Mouse (Mus musculus) lung, embryonic 16.5 days (tissue): ENCODE results near the gene Igf1. TPM values are rescaled to one million over a fixed set of nuclear protein-coding genes. Genes with fewer than 3 reads are reported as not detected.

Experiments
- ATAC-seq: fragments of 200-750 bp; cut with Nextera tagmentation; 2 replicates; pipeline ENCODE4 v1.8.0; 2017; ENCODE audit warnings: low read depth, mild to moderate bottlenecking, moderate library complexity
- H3K27ac ChIP-seq: fragments of 300-500 bp; sonication (generic); 2 replicates; pipeline ENCODE4 v1.5.1; 2014; ENCODE audit warnings: mild to moderate bottlenecking, control low read depth, low read length
- H3K27me3 ChIP-seq: fragments of 300-500 bp; sonication (generic); 2 replicates; pipeline ENCODE4 v1.6.1; 2014; ENCODE audit warnings: low read depth, low read length, mixed read lengths; ENCODE audit not compliant: control insufficient read depth, insufficient read depth
- H3K36me3 ChIP-seq: fragments of 300-500 bp; sonication (generic); 2 replicates; pipeline ENCODE4 v1.6.1; 2014; ENCODE audit warnings: low read length; ENCODE audit not compliant: control insufficient read depth, insufficient read depth
- H3K4me1 ChIP-seq: fragments of 300-500 bp; sonication (generic); replicated peaks from 2 replicates; pipeline ENCODE4 v1.6.1; 2014; ENCODE audit warnings: low read length, mixed read lengths; ENCODE audit not compliant: control insufficient read depth, insufficient read depth
- H3K4me2 ChIP-seq: fragments of 300-500 bp; sonication (generic); 2 replicates; pipeline ENCODE4 v1.6.1; 2014; ENCODE audit warnings: low read depth, low read length, control low read depth
- H3K4me3 ChIP-seq: fragments of 300-500 bp; sonication (generic); 2 replicates; pipeline ENCODE4 v1.5.1; 2014; ENCODE audit warnings: mild to moderate bottlenecking, low read length, control low read depth
- H3K9ac ChIP-seq: fragments of 300-500 bp; sonication (generic); 2 replicates; pipeline ENCODE4 v1.6.1; 2014; ENCODE audit warnings: low read length, control low read depth
- H3K9me3 ChIP-seq: fragments of 300-500 bp; sonication (generic); 2 replicates; pipeline ENCODE4 v1.6.1; 2016; ENCODE audit warnings: low read length; ENCODE audit not compliant: control insufficient read depth
- WGBS: fragments of 180-500 bp; shearing (Covaris S2); extraction: QIAGEN DNeasy Blood & Tissue Kit; methylation state at CpG from one replicate; pipeline ENCODE4 v1.1.7; 2014; 5-methylcytosine and 5-hydroxymethylcytosine counted together
- polyA plus RNA-seq: library from polyadenylated mRNA; unstranded; fragments of >200 nt; fragmentation: Nextera tagmentation; extraction: Ambion mirVana; gene quantifications from 2 replicates; pipeline ENCODE4 v1.2.1, GENCODE M21; 2015

Gene Igf1
- polyA plus RNA-seq, 1 experiment from 2014 or later: 70.1 TPM

DNA sequence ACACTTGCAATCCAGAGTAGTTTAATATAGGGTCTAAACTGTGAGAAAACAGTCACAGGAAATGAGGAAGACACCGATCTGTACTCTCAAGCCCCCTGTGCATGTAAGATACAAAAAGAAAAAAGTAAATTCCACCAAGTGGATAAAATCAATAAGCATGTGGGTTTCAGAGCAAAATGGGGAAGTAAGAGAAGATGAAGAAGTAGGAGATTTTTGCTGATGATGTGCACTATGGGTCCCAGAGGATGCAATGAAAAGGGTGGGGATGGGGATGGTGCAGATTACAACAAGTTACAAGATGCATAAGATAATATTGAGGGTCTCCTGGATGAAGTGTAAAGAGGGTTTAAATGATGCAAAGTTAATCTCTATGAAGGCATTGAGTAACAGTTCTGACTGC, 18.6 kb upstream of the Igf1 start:
- H3K27ac ChIP-seq: no peak overlapping the region
- H3K9me3 ChIP-seq: no peaks in the 10 kb centered on the region
- H3K4me3 ChIP-seq: no peak overlapping the region

DNA sequence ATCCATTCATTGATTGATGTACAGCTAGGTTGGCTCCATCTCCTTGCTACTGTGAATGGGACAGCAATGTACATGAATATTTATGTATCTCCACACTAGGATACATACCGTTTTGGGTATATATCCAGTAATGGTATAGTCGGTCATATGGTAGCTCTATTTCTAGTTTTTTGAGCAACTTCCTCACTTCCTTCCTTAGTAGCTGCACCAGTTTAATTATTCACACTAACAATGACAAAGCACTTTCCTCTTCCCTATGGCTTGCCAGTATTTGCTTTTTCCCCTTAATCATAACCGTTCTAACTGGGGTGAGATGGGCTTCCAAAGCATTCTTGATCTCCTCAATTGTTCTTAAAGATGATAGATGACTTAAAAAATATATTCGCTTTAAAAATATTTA, 15.6 kb upstream of the Igf1 start:
- no peak overlapping the region for H3K9ac ChIP-seq
- no peak overlapping the region for H3K27ac ChIP-seq
- 63% methylated on average over 4 of the region's 4 CpGs for WGBS
- no peaks in the 10 kb centered on the region for H3K4me1 ChIP-seq
- no peaks in the 10 kb centered on the region for H3K36me3 ChIP-seq
- H3K9me3 ChIP-seq: no peaks in the 10 kb centered on the region
- no peak overlapping the region for H3K4me2 ChIP-seq
- H3K27me3 ChIP-seq: no peaks in the 10 kb centered on the region
- no peak for ATAC-seq
- H3K4me3 ChIP-seq: no peak overlapping the region

More for the DNA sequence above, 18.6 kb upstream of the Igf1 start:
- Histone ChIP-seq H3K9ac (no peak overlapping the region), H3K4me1 (no peaks in the 10 kb centered on the region), H3K36me3 (no peaks in the 10 kb centered on the region), H3K27me3 (no peaks in the 10 kb centered on the region), H3K4me2 (no peak overlapping the region)
- 91% methylated on average over 1 of the region's 1 CpGs for WGBS
- no peak for ATAC-seq

DNA sequence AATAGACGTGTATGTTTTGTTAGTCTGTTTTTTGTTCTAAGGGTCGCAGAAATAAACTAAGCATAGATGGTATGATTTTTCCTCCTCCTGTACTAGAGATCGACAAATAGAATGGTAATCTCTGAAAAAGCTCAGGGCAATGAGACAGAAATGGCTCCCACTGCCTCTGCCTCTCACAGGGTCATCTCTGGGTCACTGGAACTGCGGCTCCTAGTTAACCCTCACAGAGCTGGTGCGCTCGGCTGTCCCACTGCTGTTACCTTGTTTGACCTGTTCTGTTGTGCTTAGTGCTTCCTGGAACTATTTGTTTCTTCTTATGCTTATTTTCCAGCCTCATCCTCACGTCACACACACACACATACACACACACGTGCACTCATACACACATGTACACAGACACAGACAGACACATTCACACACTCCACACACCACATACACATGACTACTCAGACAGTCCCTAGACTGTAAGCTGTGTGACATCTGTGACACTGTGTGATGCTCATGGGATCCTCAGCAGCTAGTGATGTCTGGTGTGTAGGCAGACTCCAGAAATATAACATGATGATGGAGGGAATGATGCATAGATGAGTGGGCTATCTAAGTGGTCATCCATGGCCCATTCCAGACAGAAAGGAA, 13.0 kb upstream of the Igf1 start:
- ATAC-seq: no peak
- Histone ChIP-seq H3K4me2 (no peak overlapping the region), H3K27me3 (no peaks in the 10 kb centered on the region), H3K9ac (no peak overlapping the region), H3K9me3 (no peaks in the 10 kb centered on the region), H3K4me3 (no peak overlapping the region), H3K27ac (no peak overlapping the region), H3K36me3 (no peaks in the 10 kb centered on the region), H3K4me1 (no peaks in the 10 kb centered on the region)
- WGBS: 33% methylated on average over 8 of the region's 8 CpGs

GRCm38 (mm10) chr10:87847882-87848281, 10.2 kb upstream of the Igf1 start:
- H3K4me3 ChIP-seq: no peak overlapping the region
- WGBS: 49% methylated on average over 4 of the region's 4 CpGs
- no peak overlapping the region for H3K9ac ChIP-seq
- no peaks in the 10 kb centered on the region for H3K4me1 ChIP-seq
- no peaks in the 10 kb centered on the region for H3K36me3 ChIP-seq
- H3K4me2 ChIP-seq: no peak overlapping the region
- H3K27me3 ChIP-seq: no peaks in the 10 kb centered on the region
- ATAC-seq: no peak
- no peaks in the 10 kb centered on the region for H3K9me3 ChIP-seq
- H3K27ac ChIP-seq: no peak overlapping the region

DNA sequence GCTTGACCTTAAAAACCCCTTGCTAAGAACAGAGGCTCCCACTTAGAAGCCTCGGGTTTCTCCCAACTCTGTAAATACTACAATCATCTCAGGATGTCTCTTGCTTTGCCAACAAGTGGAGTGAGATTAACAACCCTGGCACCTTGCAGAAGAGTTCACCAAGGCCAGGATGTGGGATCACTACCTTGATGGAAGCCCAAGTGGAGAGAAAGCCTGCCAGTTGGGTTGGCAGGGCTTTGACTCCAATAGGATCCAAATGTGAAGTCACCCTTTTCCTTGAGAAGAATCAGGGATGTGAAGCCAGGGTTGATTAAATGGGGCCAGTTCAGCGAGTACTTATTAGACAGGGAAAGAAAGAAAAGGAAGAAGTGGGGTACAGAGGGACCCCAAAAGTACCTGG, 9.6 kb upstream of the Igf1 start:
- no peak overlapping the region for H3K9ac ChIP-seq
- no peak for ATAC-seq
- H3K36me3 ChIP-seq: no peaks in the 10 kb centered on the region
- H3K9me3 ChIP-seq: no peaks in the 10 kb centered on the region
- H3K27ac ChIP-seq: no peak overlapping the region
- no peak overlapping the region for H3K4me2 ChIP-seq
- H3K4me1 ChIP-seq: no peaks in the 10 kb centered on the region
- H3K4me3 ChIP-seq: no peak overlapping the region
- no peaks in the 10 kb centered on the region for H3K27me3 ChIP-seq
- 37% methylated on average over 2 of the region's 2 CpGs for WGBS

DNA sequence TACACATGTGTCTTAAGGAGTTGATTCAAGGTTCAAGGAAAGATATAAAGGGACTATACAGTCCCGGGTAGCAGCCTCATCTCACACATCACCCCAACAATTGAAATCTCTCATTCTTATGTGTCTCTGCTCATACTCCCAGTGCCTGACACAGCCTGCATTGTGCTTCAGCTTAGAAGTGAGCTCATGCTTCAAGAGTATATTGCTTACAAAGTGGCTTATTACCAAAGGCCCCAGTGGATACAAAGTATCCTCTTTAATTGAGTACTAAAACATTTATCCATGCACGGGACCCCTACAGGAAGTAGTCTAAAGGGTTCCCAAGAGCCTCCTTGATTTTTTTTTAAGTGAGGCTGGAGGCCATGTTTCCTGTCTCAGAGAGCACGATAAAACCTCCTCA, 6.6 kb upstream of the Igf1 start:
- 25% methylated on average over 3 of the region's 3 CpGs for WGBS
- no peak for ATAC-seq

GRCm38 (mm10) chr10:87854408-87854807, 3.7 kb upstream of the Igf1 start:
- ATAC-seq: no peak
- Histone ChIP-seq H3K9me3 (no peaks in the 10 kb centered on the region), H3K9ac (no peak overlapping the region), H3K36me3 (no peaks in the 10 kb centered on the region), H3K4me3 (no peak overlapping the region), H3K27ac (no peak overlapping the region), H3K4me1 (peaks cover 15% of the 10 kb centered on the region), H3K27me3 (peaks cover 15% of the 10 kb centered on the region), H3K4me2 (no peak overlapping the region)
- WGBS: 2% methylated on average over 5 of the region's 5 CpGs

More for the DNA sequence above, 6.6 kb upstream of the Igf1 start:
- Histone ChIP-seq H3K36me3 (no peaks in the 10 kb centered on the region), H3K9ac (no peak overlapping the region), H3K4me2 (no peak overlapping the region), H3K4me3 (no peak overlapping the region), H3K27me3 (peaks cover 7% of the 10 kb centered on the region), H3K27ac (no peak overlapping the region), H3K9me3 (no peaks in the 10 kb centered on the region), H3K4me1 (no peaks in the 10 kb centered on the region)

DNA sequence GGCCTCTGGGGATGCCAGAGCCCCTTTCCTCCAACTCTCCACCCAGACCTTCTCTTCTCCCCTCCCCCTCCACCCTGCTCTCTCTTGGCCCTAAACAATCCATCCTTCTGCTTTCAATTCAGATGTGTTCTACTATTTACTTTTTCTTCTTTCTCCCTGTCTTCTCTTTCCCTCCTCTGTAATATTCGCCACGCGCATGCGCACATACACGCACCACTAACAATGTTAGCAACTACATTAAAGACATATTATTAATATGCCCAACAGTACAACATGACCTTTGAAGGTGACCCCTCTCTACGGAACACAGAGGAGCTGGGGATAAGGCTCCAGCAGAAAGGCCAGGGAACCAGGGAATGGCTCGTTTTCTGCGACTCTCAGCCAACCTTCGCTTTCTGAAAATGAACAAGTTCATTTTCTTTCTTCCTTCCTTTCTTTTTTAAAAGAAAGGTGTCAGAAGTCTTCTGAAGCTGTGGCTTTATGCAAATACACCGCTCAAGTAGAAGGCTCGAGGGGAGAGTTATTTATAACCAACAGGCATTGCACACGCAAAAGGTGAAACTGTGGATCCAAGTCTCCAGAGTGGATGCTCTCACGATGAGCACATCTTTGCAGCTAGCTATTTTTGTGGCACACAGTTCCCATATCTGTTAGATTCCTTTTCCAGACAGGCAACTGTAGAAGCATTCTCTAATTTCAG, 2.5 kb upstream of the Igf1 start:
- no peaks in the 10 kb centered on the region for H3K9me3 ChIP-seq
- H3K4me3 ChIP-seq: no peak overlapping the region
- no peaks in the 10 kb centered on the region for H3K36me3 ChIP-seq
- no peak overlapping the region for H3K9ac ChIP-seq
- ATAC-seq: no peak
- H3K4me2 ChIP-seq: no peak overlapping the region
- 77% methylated on average over 13 of the region's 13 CpGs for WGBS
- H3K27me3 ChIP-seq: peaks cover 15% of the 10 kb centered on the region
- no peak overlapping the region for H3K27ac ChIP-seq
- H3K4me1 ChIP-seq: peaks cover 15% of the 10 kb centered on the region

- no peak overlapping the region for H3K4me2 ChIP-seq
- peaks cover 19% of the 10 kb centered on the region for H3K4me1 ChIP-seq
- no peaks in the 10 kb centered on the region for H3K36me3 ChIP-seq
- 0 out of 2 replicates have a peak overlapping the region, but pooled peaks have one; percentile 22 for H3K27ac ChIP-seq
- no peak overlapping the region for H3K9ac ChIP-seq
- WGBS: 46% methylated on average over 8 of the region's 8 CpGs
- H3K27me3 ChIP-seq: peaks cover 15% of the 10 kb centered on the region
- no peak for ATAC-seq
- no peaks in the 10 kb centered on the region for H3K9me3 ChIP-seq
- no peak overlapping the region for H3K4me3 ChIP-seq
These were observed 680 bp upstream of the Igf1 start for GRCm38 (mm10) chr10:87857215-87857955.
